Mouse (Mus musculus): ENCODE data around the gene Stxbp4. TPM values are rescaled to one million over a fixed set of nuclear protein-coding genes. Genes with fewer than 3 reads are reported as not detected.
A peak's percentile ranks its signal among the peaks of the same experiment; 100 is the strongest.

Gene Stxbp4
- 40.5 and 46.0 TPM in 2 replicates for polyA plus RNA-seq (2014; fragmentation: Nextera tagmentation; extraction: Ambion mirVana)

GRCm38 (mm10) chr11:90637440-90638311, at the start of gene Stxbp4, which contains the start of gene Cox11:
Stxbp4 (minus strand) TSS chr11:90638084.
Cox11 (plus strand) TSS chr11:90638173.
- Histone ChIP-seq H3K4me2 (ENCODE audit: low read depth, low read length, severe bottlenecking) (peak within 1 kb of the TSS; percentile 62), H3K9ac (ENCODE audit: low read length) (peak within 1 kb of the TSS; percentile 97), H3K36me3 (ENCODE audit: control insufficient read depth, insufficient read depth, low read length) (no peaks in the 10 kb centered on the region), H3K4me3 (ENCODE audit: low read depth, low read length) (peak within 1 kb of the TSS; percentile 94), H3K4me1 (replicated peaks; ENCODE audit: control insufficient read depth, insufficient read depth, low read length) (peaks cover 6% of the 10 kb centered on the region; the same call in 1 of the 2 replicates), H3K9me3 (ENCODE audit: control insufficient read depth, low read length) (no peaks in the 10 kb centered on the region), H3K27ac (ENCODE audit: low read depth, low read length) (peak within 1 kb of the TSS; percentile 90), H3K27me3 (ENCODE audit: control insufficient read depth, insufficient read depth, low read length) (no peaks in the 10 kb centered on the region)
- ATAC-seq (replicated peaks; ENCODE audit: low FRiP score) (peak; percentile 97), DNase-seq (ENCODE audit: low spot score) (peak; percentile 98)
- under 1% methylated on average over 46 of the region's 48 CpGs for WGBS

- DNase-seq (ENCODE audit: low spot score) (no peak), ATAC-seq (replicated peaks; ENCODE audit: low FRiP score) (peak; percentile 45)
- peaks cover 2% of the 10 kb centered on the region; the same call in 1 of the 2 replicates for H3K4me1 ChIP-seq (replicated peaks; ENCODE audit: control insufficient read depth, insufficient read depth, low read length)
- peak overlapping the region; percentile 96 for H3K4me2 ChIP-seq (ENCODE audit: low read depth, low read length, severe bottlenecking)
- peak overlapping the region; percentile 61 for H3K4me3 ChIP-seq (ENCODE audit: low read depth, low read length)
- peak overlapping the region; percentile 71 for H3K9ac ChIP-seq (ENCODE audit: low read length)
- under 1% methylated on average over 17 of the region's 17 CpGs for WGBS
- no peak overlapping the region for H3K27ac ChIP-seq (ENCODE audit: low read depth, low read length)
- no peaks in the 10 kb centered on the region; the same call in 1 of the 2 replicates for H3K27me3 ChIP-seq (ENCODE audit: control insufficient read depth, insufficient read depth, low read length)
- no peaks in the 10 kb centered on the region for H3K36me3 ChIP-seq (ENCODE audit: control insufficient read depth, insufficient read depth, low read length)
- H3K9me3 ChIP-seq (ENCODE audit: control insufficient read depth, low read length), result no peaks in the 10 kb centered on the region
Observed at GRCm38 (mm10) chr11:90687040-90687439, 49.2 kb upstream of the Stxbp4 start.

GRCm38 (mm10) chr11:90686287-90687025, 48.6 kb upstream of the Stxbp4 start:
- peaks cover 2% of the 10 kb centered on the region; the same call in 1 of the 2 replicates for H3K4me1 ChIP-seq (replicated peaks; ENCODE audit: control insufficient read depth, insufficient read depth, low read length)
- peak overlapping the region; percentile 61 for H3K4me3 ChIP-seq (ENCODE audit: low read depth, low read length)
- H3K27ac ChIP-seq (ENCODE audit: low read depth, low read length), result no peak overlapping the region
- H3K27me3 ChIP-seq (ENCODE audit: control insufficient read depth, insufficient read depth, low read length), result no peaks in the 10 kb centered on the region; the same call in 1 of the 2 replicates
- no peak; the same call in 1 of the 2 replicates for ATAC-seq (replicated peaks; ENCODE audit: low FRiP score)
- peak overlapping the region; percentile 71; the same call in 1 of the 2 replicates for H3K9ac ChIP-seq (ENCODE audit: low read length)
- WGBS, result 72% methylated on average over 13 of the region's 13 CpGs
- H3K36me3 ChIP-seq (ENCODE audit: control insufficient read depth, insufficient read depth, low read length), result no peaks in the 10 kb centered on the region
- no peak for DNase-seq (ENCODE audit: low spot score)
- peak overlapping the region; percentile 96 for H3K4me2 ChIP-seq (ENCODE audit: low read depth, low read length, severe bottlenecking)
- H3K9me3 ChIP-seq (ENCODE audit: control insufficient read depth, low read length), result no peaks in the 10 kb centered on the region

GRCm38 (mm10) chr11:90685196-90685595, 47.3 kb upstream of the Stxbp4 start:
- Histone ChIP-seq H3K36me3 (ENCODE audit: control insufficient read depth, insufficient read depth, low read length) (no peaks in the 10 kb centered on the region; the same call in 1 of the 2 replicates), H3K4me3 (ENCODE audit: low read depth, low read length) (no peak overlapping the region), H3K9ac (ENCODE audit: low read length) (no peak overlapping the region), H3K4me1 (replicated peaks; ENCODE audit: control insufficient read depth, insufficient read depth, low read length) (peaks cover 2% of the 10 kb centered on the region; the same call in 1 of the 2 replicates), H3K27ac (ENCODE audit: low read depth, low read length) (no peak overlapping the region), H3K27me3 (ENCODE audit: control insufficient read depth, insufficient read depth, low read length) (no peaks in the 10 kb centered on the region; the same call in 1 of the 2 replicates), H3K9me3 (ENCODE audit: control insufficient read depth, low read length) (no peaks in the 10 kb centered on the region), H3K4me2 (ENCODE audit: low read depth, low read length, severe bottlenecking) (no peak overlapping the region)
- WGBS, result 84% methylated on average over 6 of the region's 6 CpGs
- no peak for ATAC-seq (replicated peaks; ENCODE audit: low FRiP score)
- DNase-seq (ENCODE audit: low spot score), result no peak

- no peak for ATAC-seq (replicated peaks; ENCODE audit: low FRiP score)
Observed at GRCm38 (mm10) chr11:90684765-90685164, 46.9 kb upstream of the Stxbp4 start.

GRCm38 (mm10) chr11:90681171-90681570, 43.3 kb upstream of the Stxbp4 start:
- Histone ChIP-seq H3K4me1 (replicated peaks; ENCODE audit: control insufficient read depth, insufficient read depth, low read length) (no peaks in the 10 kb centered on the region), H3K4me3 (ENCODE audit: low read depth, low read length) (no peak overlapping the region), H3K9ac (ENCODE audit: low read length) (no peak overlapping the region), H3K27ac (ENCODE audit: low read depth, low read length) (no peak overlapping the region), H3K9me3 (ENCODE audit: control insufficient read depth, low read length) (no peaks in the 10 kb centered on the region), H3K4me2 (ENCODE audit: low read depth, low read length, severe bottlenecking) (no peak overlapping the region), H3K27me3 (ENCODE audit: control insufficient read depth, insufficient read depth, low read length) (no peaks in the 10 kb centered on the region), H3K36me3 (ENCODE audit: control insufficient read depth, insufficient read depth, low read length) (no peaks in the 10 kb centered on the region; the same call in 1 of the 2 replicates)
- ATAC-seq (replicated peaks; ENCODE audit: low FRiP score), result no peak
- no peak for DNase-seq (ENCODE audit: low spot score)

More at GRCm38 (mm10) chr11:90684765-90685164, 46.9 kb upstream of the Stxbp4 start:
- Histone ChIP-seq H3K27me3 (ENCODE audit: control insufficient read depth, insufficient read depth, low read length) (no peaks in the 10 kb centered on the region; the same call in 1 of the 2 replicates), H3K9me3 (ENCODE audit: control insufficient read depth, low read length) (no peaks in the 10 kb centered on the region), H3K4me1 (replicated peaks; ENCODE audit: control insufficient read depth, insufficient read depth, low read length) (peaks cover 2% of the 10 kb centered on the region; the same call in 1 of the 2 replicates), H3K36me3 (ENCODE audit: control insufficient read depth, insufficient read depth, low read length) (no peaks in the 10 kb centered on the region; the same call in 1 of the 2 replicates), H3K9ac (ENCODE audit: low read length) (no peak overlapping the region), H3K4me3 (ENCODE audit: low read depth, low read length) (no peak overlapping the region), H3K27ac (ENCODE audit: low read depth, low read length) (no peak overlapping the region), H3K4me2 (ENCODE audit: low read depth, low read length, severe bottlenecking) (no peak overlapping the region)
- 72% methylated on average over 6 of the region's 6 CpGs for whole genome bisulfite sequencing
- DNase-seq (ENCODE audit: low spot score), result no peak

GRCm38 (mm10) chr11:90678582-90678981, 40.7 kb upstream of the Stxbp4 start:
- no peak overlapping the region for H3K9ac ChIP-seq (ENCODE audit: low read length)
- H3K36me3 ChIP-seq (ENCODE audit: control insufficient read depth, insufficient read depth, low read length), result no peaks in the 10 kb centered on the region; the same call in 1 of the 2 replicates
- H3K9me3 ChIP-seq (ENCODE audit: control insufficient read depth, low read length), result no peaks in the 10 kb centered on the region
- DNase-seq (ENCODE audit: low spot score) (no peak), ATAC-seq (replicated peaks; ENCODE audit: low FRiP score) (no peak)
- H3K4me3 ChIP-seq (ENCODE audit: low read depth, low read length), result no peak overlapping the region
- H3K4me2 ChIP-seq (ENCODE audit: low read depth, low read length, severe bottlenecking), result no peak overlapping the region
- no peaks in the 10 kb centered on the region for H3K4me1 ChIP-seq (replicated peaks; ENCODE audit: control insufficient read depth, insufficient read depth, low read length)
- no peak overlapping the region for H3K27ac ChIP-seq (ENCODE audit: low read depth, low read length)
- H3K27me3 ChIP-seq (ENCODE audit: control insufficient read depth, insufficient read depth, low read length), result no peaks in the 10 kb centered on the region
- WGBS, result 89% methylated on average over 5 of the region's 5 CpGs

- H3K4me2 ChIP-seq (ENCODE audit: low read depth, low read length, severe bottlenecking), result no peak overlapping the region
- H3K9me3 ChIP-seq (ENCODE audit: control insufficient read depth, low read length), result no peaks in the 10 kb centered on the region
- WGBS, result 51% methylated on average over 8 of the region's 8 CpGs
- ATAC-seq (replicated peaks; ENCODE audit: low FRiP score), result no peak
- H3K27ac ChIP-seq (ENCODE audit: low read depth, low read length), result no peak overlapping the region
- no peaks in the 10 kb centered on the region; the same call in 1 of the 2 replicates for H3K36me3 ChIP-seq (ENCODE audit: control insufficient read depth, insufficient read depth, low read length)
- H3K9ac ChIP-seq (ENCODE audit: low read length), result no peak overlapping the region
- H3K27me3 ChIP-seq (ENCODE audit: control insufficient read depth, insufficient read depth, low read length), result no peaks in the 10 kb centered on the region
- H3K4me3 ChIP-seq (ENCODE audit: low read depth, low read length), result no peak overlapping the region
- no peaks in the 10 kb centered on the region for H3K4me1 ChIP-seq (replicated peaks; ENCODE audit: control insufficient read depth, insufficient read depth, low read length)
- DNase-seq (ENCODE audit: low spot score), result no peak
Observed at GRCm38 (mm10) chr11:90677771-90678288, 39.9 kb upstream of the Stxbp4 start.

Measured in forebrain, embryonic 11.5 days (tissue).